Mouse (Mus musculus) midbrain, embryonic 11.5 days (tissue): Measurements from ENCODE around the gene Frzb. TPM values are rescaled to one million over a fixed set of nuclear protein-coding genes. Genes with fewer than 3 reads are reported as not detected.

Experiments used
- ATAC-seq: fragments of 200-750 bp; cut with Nextera tagmentation; 2 replicates; pipeline ENCODE4 v1.8.0; 2017; ENCODE audit warnings: moderate TSS enrichment, moderate library complexity; ENCODE audit not compliant: low FRiP score
- DNase-seq: peaks from one replicate; pipeline ENCODE4 v3.0.0; 2015; ENCODE audit warnings: low spot score; ENCODE audit errors: missing footprints
- H3K27ac ChIP-seq: fragments of 300-500 bp; sonication (generic); 2 replicates; pipeline ENCODE4 v1.5.1; 2014; ENCODE audit warnings: low read depth, low read length
- H3K27me3 ChIP-seq: fragments of 300-500 bp; sonication (generic); 2 replicates; pipeline ENCODE4 v1.6.1; 2014; ENCODE audit warnings: mild to moderate bottlenecking, low read length, moderate library complexity, mixed read lengths; ENCODE audit not compliant: control insufficient read depth, insufficient read depth
- H3K36me3 ChIP-seq: fragments of 300-500 bp; sonication (generic); 2 replicates; pipeline ENCODE4 v1.6.1; 2014; ENCODE audit warnings: mild to moderate bottlenecking, low read length, moderate library complexity, mixed read lengths; ENCODE audit not compliant: control insufficient read depth, insufficient read depth
- H3K4me1 ChIP-seq: fragments of 300-500 bp; sonication (generic); 2 replicates; pipeline ENCODE4 v1.6.1; 2014; ENCODE audit warnings: low read length; ENCODE audit not compliant: control insufficient read depth, insufficient read depth
- H3K4me2 ChIP-seq: fragments of 300-500 bp; sonication (generic); 2 replicates; pipeline ENCODE4 v1.6.1; 2014; ENCODE audit warnings: mild to moderate bottlenecking, moderate library complexity
- H3K4me3 ChIP-seq: fragments of 300-500 bp; sonication (generic); 2 replicates; pipeline ENCODE4 v1.5.1; 2014; ENCODE audit warnings: low read depth, low read length
- H3K9ac ChIP-seq: fragments of 300-500 bp; sonication (generic); 2 replicates; pipeline ENCODE4 v1.6.1; 2014; ENCODE audit warnings: low read length
- H3K9me3 ChIP-seq: fragments of 300-500 bp; sonication (generic); 2 replicates; pipeline ENCODE4 v1.6.1; 2016; ENCODE audit warnings: low read length; ENCODE audit not compliant: control insufficient read depth
- WGBS: fragments of 180-500 bp; shearing (Covaris S2); extraction: QIAGEN DNeasy Blood & Tissue Kit; methylation state at CpG from one replicate; pipeline ENCODE4 v1.1.7; 2014; 5-methylcytosine and 5-hydroxymethylcytosine counted together
- polyA plus RNA-seq: library from polyadenylated mRNA; unstranded; fragments of >200 nt; fragmentation: Nextera tagmentation; extraction: Ambion mirVana; gene quantifications from 2 replicates; pipeline ENCODE4 v1.2.1, GENCODE M21; 2014

Frzb gene
- polyA plus RNA-seq, 1 experiment from 2014 or later: 11.4 TPM

- Histone ChIP-seq H3K36me3 (no peaks in the 10 kb centered on the region), H3K9ac (peak overlapping the region; percentile 64), H3K27ac (no peak overlapping the region), H3K4me2 (peak overlapping the region; percentile 90), H3K4me3 (peak overlapping the region; percentile 48), H3K4me1 (peaks cover 6% of the 10 kb centered on the region; the same call in 1 of the 2 replicates), H3K9me3 (peaks cover 3% of the 10 kb centered on the region; the same call in 1 of the 2 replicates), H3K27me3 (no peaks in the 10 kb centered on the region; the same call in 1 of the 2 replicates)
- ATAC-seq: peak; percentile 67
- WGBS: under 1% methylated on average over 54 of the region's 54 CpGs
- DNase-seq: peak; percentile 97
These were observed 895 bp downstream of the Frzb start for GRCm38 (mm10) chr2:80446308-80447151.

- no peaks in the 10 kb centered on the region; the same call in 1 of the 2 replicates for H3K27me3 ChIP-seq
- ATAC-seq: no peak
- 3% methylated on average over 10 of the region's 10 CpGs for WGBS
- peaks cover 6% of the 10 kb centered on the region; the same call in 1 of the 2 replicates for H3K4me1 ChIP-seq
- peak overlapping the region; percentile 64 for H3K9ac ChIP-seq
- peak overlapping the region; percentile 48 for H3K4me3 ChIP-seq
- DNase-seq: peak; percentile 91
- no peak overlapping the region for H3K27ac ChIP-seq
- peaks cover 3% of the 10 kb centered on the region; the same call in 1 of the 2 replicates for H3K9me3 ChIP-seq
- no peaks in the 10 kb centered on the region for H3K36me3 ChIP-seq
- peak overlapping the region; percentile 90 for H3K4me2 ChIP-seq
These were observed 1.5 kb downstream of the Frzb start for GRCm38 (mm10) chr2:80445926-80446307.

GRCm38 (mm10) chr2:80445491-80445890 lies 1.9 kb downstream of the Frzb start:
- H3K4me3 ChIP-seq: no peak overlapping the region
- no peaks in the 10 kb centered on the region; the same call in 1 of the 2 replicates for H3K27me3 ChIP-seq
- 34% methylated on average over 10 of the region's 10 CpGs for WGBS
- ATAC-seq: no peak
- H3K4me1 ChIP-seq: peaks cover 6% of the 10 kb centered on the region; the same call in 1 of the 2 replicates
- H3K9me3 ChIP-seq: peaks cover 3% of the 10 kb centered on the region; the same call in 1 of the 2 replicates
- H3K4me2 ChIP-seq: peak overlapping the region; percentile 90
- no peak for DNase-seq
- no peak overlapping the region for H3K27ac ChIP-seq
- H3K9ac ChIP-seq: no peak overlapping the region
- no peaks in the 10 kb centered on the region for H3K36me3 ChIP-seq

- 71% methylated on average over 14 of the region's 14 CpGs for WGBS
- Histone ChIP-seq H3K9ac (no peak overlapping the region), H3K27me3 (no peaks in the 10 kb centered on the region; the same call in 1 of the 2 replicates), H3K4me3 (no peak overlapping the region), H3K4me1 (peaks cover 6% of the 10 kb centered on the region; the same call in 1 of the 2 replicates), H3K4me2 (no peak overlapping the region), H3K27ac (no peak overlapping the region), H3K36me3 (no peaks in the 10 kb centered on the region), H3K9me3 (peaks cover 3% of the 10 kb centered on the region; the same call in 1 of the 2 replicates)
- DNase-seq (peak; percentile 90), ATAC-seq (no peak)
These were observed 2.7 kb downstream of the Frzb start for GRCm38 (mm10) chr2:80444418-80445365.

GRCm38 (mm10) chr2:80443962-80444361 lies 3.5 kb downstream of the Frzb start:
- WGBS: 91% methylated on average over 2 of the region's 2 CpGs
- no peak overlapping the region for H3K9ac ChIP-seq
- ATAC-seq (no peak), DNase-seq (no peak)
- H3K4me3 ChIP-seq: no peak overlapping the region
- H3K27me3 ChIP-seq: no peaks in the 10 kb centered on the region; the same call in 1 of the 2 replicates
- H3K9me3 ChIP-seq: peaks cover 3% of the 10 kb centered on the region; the same call in 1 of the 2 replicates
- H3K27ac ChIP-seq: no peak overlapping the region
- H3K4me1 ChIP-seq: peaks cover 6% of the 10 kb centered on the region; the same call in 1 of the 2 replicates
- H3K4me2 ChIP-seq: no peak overlapping the region
- no peaks in the 10 kb centered on the region for H3K36me3 ChIP-seq

- Histone ChIP-seq H3K4me1 (no peaks in the 10 kb centered on the region), H3K4me2 (no peak overlapping the region), H3K36me3 (no peaks in the 10 kb centered on the region), H3K9ac (no peak overlapping the region), H3K27ac (no peak overlapping the region), H3K9me3 (peaks cover 3% of the 10 kb centered on the region; the same call in 1 of the 2 replicates), H3K27me3 (no peaks in the 10 kb centered on the region; the same call in 1 of the 2 replicates), H3K4me3 (no peak overlapping the region)
- WGBS: 96% methylated on average over 3 of the region's 3 CpGs
- DNase-seq (no peak), ATAC-seq (no peak)
These were observed 6.0 kb downstream of the Frzb start for GRCm38 (mm10) chr2:80441386-80441785.

- Histone ChIP-seq H3K27ac (no peak overlapping the region), H3K4me2 (no peak overlapping the region), H3K9me3 (peaks cover under 1% of the 10 kb centered on the region; the same call in 1 of the 2 replicates), H3K9ac (no peak overlapping the region), H3K4me3 (no peak overlapping the region), H3K4me1 (no peaks in the 10 kb centered on the region), H3K36me3 (no peaks in the 10 kb centered on the region), H3K27me3 (no peaks in the 10 kb centered on the region)
- DNase-seq (no peak), ATAC-seq (no peak)
- 64% methylated on average over 3 of the region's 3 CpGs for whole genome bisulfite sequencing
These were observed 8.6 kb downstream of the Frzb start for GRCm38 (mm10) chr2:80438854-80439253.

GRCm38 (mm10) chr2:80437401-80437800 lies 10.0 kb downstream of the Frzb start:
- 48% methylated on average over 2 of the region's 2 CpGs for WGBS

More at GRCm38 (mm10) chr2:80437401-80437800, 10.0 kb downstream of the Frzb start:
- no peak overlapping the region for H3K4me2 ChIP-seq
- no peaks in the 10 kb centered on the region for H3K27me3 ChIP-seq
- ATAC-seq (no peak; the same call in 1 of the 2 replicates), DNase-seq (no peak)
- no peaks in the 10 kb centered on the region for H3K36me3 ChIP-seq
- no peak overlapping the region for H3K9ac ChIP-seq
- H3K4me3 ChIP-seq: no peak overlapping the region
- H3K27ac ChIP-seq: no peak overlapping the region
- H3K4me1 ChIP-seq: no peaks in the 10 kb centered on the region
- no peaks in the 10 kb centered on the region for H3K9me3 ChIP-seq
